Mouse (Mus musculus): ENCODE measurements around the gene Vmp1. TPM values are rescaled to one million over a fixed set of nuclear protein-coding genes. Genes with fewer than 3 reads are reported as not detected.
A peak's percentile ranks its signal among the peaks of the same experiment; 100 is the strongest.

Vmp1 gene
- polyA plus RNA-seq, 1 experiment, result 55.3 TPM

DNA sequence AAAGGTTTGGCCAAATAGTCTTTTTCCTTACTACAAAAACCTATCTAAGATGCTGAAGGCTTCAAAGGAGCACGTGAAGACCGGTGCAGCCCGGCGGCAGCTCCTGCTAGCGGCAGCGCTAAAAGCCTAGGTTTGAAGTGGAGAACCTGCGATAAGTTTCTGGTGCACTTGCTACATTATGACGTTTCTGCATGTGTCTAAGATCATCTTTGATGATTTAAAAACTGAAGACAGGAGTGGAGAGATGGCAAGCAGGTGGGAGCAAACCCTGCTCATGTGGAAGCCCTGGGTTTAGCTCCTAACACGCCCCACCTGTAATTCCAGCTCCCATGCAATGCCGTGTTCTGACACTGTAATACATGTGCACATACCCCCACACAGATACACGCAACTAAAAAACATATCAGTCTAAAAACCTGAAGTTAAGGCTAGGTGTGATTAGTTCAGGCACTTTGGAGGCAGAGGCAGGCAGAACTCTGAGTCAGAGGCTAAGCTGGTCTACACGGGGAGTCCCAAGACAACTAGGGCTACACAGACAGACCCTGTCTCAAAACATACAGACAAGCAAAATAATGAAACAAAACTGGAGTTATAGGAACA lies 101.6 kb downstream of the Vmp1 start:
- no peak for DNase-seq
- no peaks in the 10 kb centered on the region for H3K27me3 ChIP-seq (replicated peaks; ENCODE audit: control insufficient read depth, insufficient read depth, low read length)
- peak overlapping the region; percentile 99 for H3K27ac ChIP-seq (ENCODE audit: insufficient read depth, low read depth, low read length)
- no peak for TF ChIP-seq CTCF (conservative IDR thresholded peaks at IDR 0.05; ENCODE audit: insufficient read depth, insufficient read length, low read depth, low read length)
- peak; percentile 3 for TF ChIP-seq POLR2A (IDR thresholded peaks at IDR 0.05; ENCODE audit: low read depth, low read length)
- 74% methylated on average over 12 of the region's 12 CpGs for whole genome bisulfite sequencing
- peaks cover 41% of the 10 kb centered on the region for H3K4me1 ChIP-seq (ENCODE audit: control insufficient read depth, insufficient read depth, low read length)
- no peaks in the 10 kb centered on the region for H3K36me3 ChIP-seq (ENCODE audit: control insufficient read depth, insufficient read depth, low read length)
- H3K4me3 ChIP-seq (ENCODE audit: insufficient read depth, low read depth, low read length), result no peak overlapping the region

GRCm38 (mm10) chr11:86581250-86581753 lies 102.3 kb downstream of the Vmp1 start:
- Histone ChIP-seq H3K36me3 (ENCODE audit: control insufficient read depth, insufficient read depth, low read length) (no peaks in the 10 kb centered on the region), H3K27ac (ENCODE audit: insufficient read depth, low read depth, low read length) (peak overlapping the region; percentile 99), H3K27me3 (replicated peaks; ENCODE audit: control insufficient read depth, insufficient read depth, low read length) (no peaks in the 10 kb centered on the region), H3K4me3 (ENCODE audit: insufficient read depth, low read depth, low read length) (peak overlapping the region; percentile 47), H3K4me1 (ENCODE audit: control insufficient read depth, insufficient read depth, low read length) (peaks cover 41% of the 10 kb centered on the region)
- peak; percentile 90 for DNase-seq
- no peak for TF ChIP-seq CTCF (conservative IDR thresholded peaks at IDR 0.05; ENCODE audit: insufficient read depth, insufficient read length, low read depth, low read length)
- peak; percentile 69 for TF ChIP-seq POLR2A (IDR thresholded peaks at IDR 0.05; ENCODE audit: low read depth, low read length)
- WGBS, result 9% methylated on average over 11 of the region's 11 CpGs

DNA sequence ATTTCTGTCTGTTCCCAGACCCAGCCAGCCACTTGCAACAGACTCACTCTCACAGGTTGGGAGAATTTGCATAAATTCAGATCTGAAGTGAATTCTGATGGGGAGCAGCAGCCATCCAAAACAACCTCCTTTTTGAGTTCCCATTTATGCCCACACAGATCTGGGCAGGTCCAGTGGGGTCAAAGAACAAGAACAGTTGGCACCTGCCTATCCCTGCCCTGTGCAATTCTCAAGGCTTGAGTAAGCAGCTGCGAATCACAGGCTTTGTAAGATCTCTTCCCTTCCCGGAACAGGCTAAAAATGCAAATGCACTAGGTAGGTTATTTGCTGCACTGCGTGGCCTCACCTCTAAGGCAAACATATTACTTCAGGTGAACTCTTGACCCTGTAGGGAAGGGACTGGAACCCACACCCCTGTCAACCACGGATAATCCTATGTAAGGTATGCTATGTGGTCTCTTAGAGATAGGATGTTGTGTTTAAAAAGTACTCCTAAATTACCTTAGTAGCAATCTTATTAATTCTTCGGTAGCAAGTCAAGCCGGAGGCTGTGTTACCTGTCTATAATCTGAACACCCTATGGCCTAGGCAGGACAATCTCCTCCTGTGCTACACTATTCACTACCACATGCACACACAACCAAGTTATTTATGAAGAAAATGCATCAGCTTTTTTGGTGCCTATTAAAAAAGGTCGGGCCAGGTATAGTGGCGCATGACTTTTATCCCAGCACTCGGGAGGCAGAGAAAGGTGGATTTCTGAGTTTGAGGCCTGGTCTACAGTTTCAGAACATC lies 103.1 kb downstream of the Vmp1 start:
- Histone ChIP-seq H3K4me3 (ENCODE audit: insufficient read depth, low read depth, low read length) (no peak overlapping the region), H3K36me3 (ENCODE audit: control insufficient read depth, insufficient read depth, low read length) (no peaks in the 10 kb centered on the region), H3K27ac (ENCODE audit: insufficient read depth, low read depth, low read length) (peak overlapping the region; percentile 99), H3K4me1 (ENCODE audit: control insufficient read depth, insufficient read depth, low read length) (peaks cover 41% of the 10 kb centered on the region), H3K27me3 (replicated peaks; ENCODE audit: control insufficient read depth, insufficient read depth, low read length) (no peaks in the 10 kb centered on the region)
- TF ChIP-seq CTCF (conservative IDR thresholded peaks at IDR 0.05; ENCODE audit: insufficient read depth, insufficient read length, low read depth, low read length), result no peak
- TF ChIP-seq POLR2A (IDR thresholded peaks at IDR 0.05; ENCODE audit: low read depth, low read length), result no peak
- WGBS, result 43% methylated on average over 9 of the region's 9 CpGs
- DNase-seq, result peak; percentile 93

- H3K4me3 ChIP-seq (ENCODE audit: insufficient read depth, low read depth, low read length), result no peak overlapping the region
- H3K36me3 ChIP-seq (ENCODE audit: control insufficient read depth, insufficient read depth, low read length), result no peaks in the 10 kb centered on the region
- peak; percentile 83 for DNase-seq
- TF ChIP-seq POLR2A (IDR thresholded peaks at IDR 0.05; ENCODE audit: low read depth, low read length) (no peak), CTCF (conservative IDR thresholded peaks at IDR 0.05; ENCODE audit: insufficient read depth, insufficient read length, low read depth, low read length) (no peak)
- peak overlapping the region; percentile 99 for H3K27ac ChIP-seq (ENCODE audit: insufficient read depth, low read depth, low read length)
- no peaks in the 10 kb centered on the region for H3K27me3 ChIP-seq (replicated peaks; ENCODE audit: control insufficient read depth, insufficient read depth, low read length)
- H3K4me1 ChIP-seq (ENCODE audit: control insufficient read depth, insufficient read depth, low read length), result peaks cover 41% of the 10 kb centered on the region
- WGBS, result 37% methylated on average over 10 of the region's 10 CpGs
Measured at GRCm38 (mm10) chr11:86579731-86580318, 103.8 kb downstream of the Vmp1 start.

DNA sequence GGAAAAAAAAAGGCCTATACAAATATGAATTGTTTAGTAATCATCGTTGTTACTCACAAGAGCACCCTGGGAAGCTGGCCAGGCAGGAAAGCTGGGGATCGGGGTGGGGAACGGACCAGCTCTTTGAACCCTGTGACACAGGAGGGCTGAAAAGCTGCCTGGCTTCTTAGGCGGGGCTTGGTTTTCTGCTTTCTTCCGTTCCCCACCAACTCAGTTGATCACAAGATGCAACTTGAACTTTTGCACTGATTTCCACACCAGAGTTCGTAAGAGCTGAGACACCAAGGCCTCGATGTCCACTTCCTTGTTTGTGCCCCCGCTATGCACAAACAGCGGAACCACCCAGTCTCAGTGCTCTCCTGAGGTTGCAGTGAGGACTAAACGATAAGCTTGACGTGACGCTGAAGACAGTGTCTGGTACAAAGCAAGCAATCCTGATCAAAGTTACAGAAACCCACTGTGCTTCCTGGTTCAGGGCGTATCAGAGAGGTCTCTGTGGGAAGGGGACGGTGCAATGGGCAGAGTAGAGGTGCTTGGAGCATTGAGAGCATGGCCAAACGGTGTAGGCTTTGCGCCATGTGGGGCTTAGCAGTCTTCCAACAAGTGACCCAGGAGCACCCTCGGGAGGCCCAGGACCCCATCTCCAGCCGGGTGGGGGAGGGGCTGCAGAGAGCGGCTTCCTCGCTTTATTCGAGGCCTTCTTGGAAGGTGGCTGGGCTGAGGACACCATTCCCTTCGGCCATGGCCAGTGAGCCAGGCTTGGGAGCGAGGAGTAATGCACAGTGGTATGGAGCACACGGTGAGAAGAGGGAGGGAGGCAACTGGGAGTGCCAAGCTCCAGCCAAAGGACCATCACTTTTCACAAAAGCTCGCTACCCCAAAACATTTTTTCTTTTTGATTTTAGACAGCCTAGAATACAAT lies 104.6 kb downstream of the Vmp1 start:
- peak overlapping the region; percentile 99 for H3K27ac ChIP-seq (ENCODE audit: insufficient read depth, low read depth, low read length)
- no peaks in the 10 kb centered on the region for H3K27me3 ChIP-seq (replicated peaks; ENCODE audit: control insufficient read depth, insufficient read depth, low read length)
- TF ChIP-seq CTCF (conservative IDR thresholded peaks at IDR 0.05; ENCODE audit: insufficient read depth, insufficient read length, low read depth, low read length), result no peak
- TF ChIP-seq POLR2A (IDR thresholded peaks at IDR 0.05; ENCODE audit: low read depth, low read length), result no peak
- H3K4me3 ChIP-seq (ENCODE audit: insufficient read depth, low read depth, low read length), result no peak overlapping the region
- 60% methylated on average over 25 of the region's 25 CpGs for WGBS
- H3K4me1 ChIP-seq (ENCODE audit: control insufficient read depth, insufficient read depth, low read length), result peaks cover 42% of the 10 kb centered on the region
- no peaks in the 10 kb centered on the region for H3K36me3 ChIP-seq (ENCODE audit: control insufficient read depth, insufficient read depth, low read length)
- DNase-seq, result peak; percentile 89

DNA sequence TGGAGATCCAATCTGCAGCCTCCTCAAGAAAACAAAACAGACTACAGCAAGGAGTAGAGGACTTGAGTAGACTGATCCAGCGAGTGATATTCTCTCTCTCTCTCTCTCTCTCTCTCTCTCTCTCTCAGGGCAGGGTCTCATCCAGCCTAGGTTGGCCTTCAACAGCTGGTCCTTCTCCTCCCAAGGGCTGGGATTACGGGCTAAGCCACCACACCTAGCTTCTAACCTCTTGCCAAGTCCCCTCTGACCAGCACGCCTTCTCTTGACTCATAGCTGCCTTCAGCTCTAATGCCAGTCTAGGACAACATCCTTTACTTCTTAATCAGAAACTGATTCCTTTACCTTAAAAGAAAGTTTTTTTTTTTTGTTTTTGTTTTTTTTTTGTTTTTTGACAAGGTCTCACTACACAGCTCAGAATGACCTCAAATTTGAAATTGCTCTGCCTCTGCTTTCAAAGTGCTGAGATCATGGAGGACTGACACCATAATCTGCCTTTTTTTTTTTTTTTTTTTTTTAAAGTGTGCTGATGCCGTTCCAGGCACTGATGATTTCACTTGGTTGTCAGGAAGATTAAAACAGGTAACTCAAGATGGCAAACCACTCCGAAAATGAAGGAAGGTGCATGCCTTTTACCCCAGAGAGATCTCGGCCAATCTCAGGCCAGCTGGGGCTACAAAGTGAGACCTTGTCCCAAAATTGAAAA lies 105.4 kb downstream of the Vmp1 start:
- 60% methylated on average over 6 of the region's 6 CpGs for WGBS
- Histone ChIP-seq H3K4me1 (ENCODE audit: control insufficient read depth, insufficient read depth, low read length) (peaks cover 42% of the 10 kb centered on the region), H3K27me3 (replicated peaks; ENCODE audit: control insufficient read depth, insufficient read depth, low read length) (no peaks in the 10 kb centered on the region), H3K4me3 (ENCODE audit: insufficient read depth, low read depth, low read length) (no peak overlapping the region), H3K27ac (ENCODE audit: insufficient read depth, low read depth, low read length) (peak overlapping the region; percentile 99; the same call in 1 of the 2 replicates), H3K36me3 (ENCODE audit: control insufficient read depth, insufficient read depth, low read length) (no peaks in the 10 kb centered on the region)
- TF ChIP-seq CTCF (conservative IDR thresholded peaks at IDR 0.05; ENCODE audit: insufficient read depth, insufficient read length, low read depth, low read length) (no peak), POLR2A (IDR thresholded peaks at IDR 0.05; ENCODE audit: low read depth, low read length) (no peak)
- no peak for DNase-seq
